Mouse (Mus musculus) embryonic facial prominence, embryonic 15.5 days (tissue): ENCODE measurements around the gene Palld. TPM values are rescaled to one million over a fixed set of nuclear protein-coding genes. Genes with fewer than 3 reads are reported as not detected.
A peak's percentile ranks its signal among the peaks of the same experiment; 100 is the strongest.

Experiments
- ATAC-seq: fragments of 200-750 bp; cut with Nextera tagmentation; 2 replicates; pipeline ENCODE4 v1.8.0; 2017; ENCODE audit warnings: low read depth, moderate TSS enrichment; ENCODE audit not compliant: insufficient number of reproducible peaks, low FRiP score, low TSS enrichment
- H3K27ac ChIP-seq: fragments of 300-500 bp; sonication (generic); replicated peaks from 2 replicates; pipeline ENCODE4 v1.5.1; 2015; ENCODE audit warnings: mild to moderate bottlenecking, inconsistent platforms
- H3K27me3 ChIP-seq: fragments of 300-500 bp; sonication (generic); 2 replicates; pipeline ENCODE4 v1.6.1; 2015; ENCODE audit warnings: inconsistent platforms
- H3K36me3 ChIP-seq: fragments of 300-500 bp; sonication (generic); 2 replicates; pipeline ENCODE4 v1.6.1; 2015; ENCODE audit warnings: mild to moderate bottlenecking, inconsistent platforms
- H3K4me1 ChIP-seq: fragments of 300-500 bp; sonication (generic); 2 replicates; pipeline ENCODE4 v1.6.1; 2015; ENCODE audit warnings: inconsistent platforms
- H3K4me2 ChIP-seq: fragments of 300-500 bp; sonication (generic); replicated peaks from 2 replicates; pipeline ENCODE4 v1.6.1; 2015; ENCODE audit warnings: mild to moderate bottlenecking, inconsistent platforms
- H3K4me3 ChIP-seq: fragments of 300-500 bp; sonication (generic); replicated peaks from 2 replicates; pipeline ENCODE4 v1.5.1; 2015; ENCODE audit warnings: mild to moderate bottlenecking, inconsistent platforms
- H3K9ac ChIP-seq: fragments of 300-500 bp; sonication (generic); 2 replicates; pipeline ENCODE4 v1.6.1; 2015; ENCODE audit warnings: inconsistent platforms
- H3K9me3 ChIP-seq: fragments of 300-500 bp; sonication (generic); replicated peaks from 2 replicates; pipeline ENCODE4 v1.6.1; 2016; ENCODE audit warnings: inconsistent platforms
- WGBS: fragments of 180-500 bp; shearing (Covaris S2); methylation state at CpG from one replicate; pipeline ENCODE4 v1.1.7; 2015; 5-methylcytosine and 5-hydroxymethylcytosine counted together
- polyA plus RNA-seq: library from polyadenylated mRNA; unstranded; fragments of >200 nt; fragmentation: Nextera tagmentation; extraction: Ambion mirVana; gene quantifications from 2 replicates; pipeline ENCODE4 v1.2.1, GENCODE M21; 2015

Gene Palld
- polyA plus RNA-seq, 1 experiment from 2014 or later, result 141 TPM

DNA sequence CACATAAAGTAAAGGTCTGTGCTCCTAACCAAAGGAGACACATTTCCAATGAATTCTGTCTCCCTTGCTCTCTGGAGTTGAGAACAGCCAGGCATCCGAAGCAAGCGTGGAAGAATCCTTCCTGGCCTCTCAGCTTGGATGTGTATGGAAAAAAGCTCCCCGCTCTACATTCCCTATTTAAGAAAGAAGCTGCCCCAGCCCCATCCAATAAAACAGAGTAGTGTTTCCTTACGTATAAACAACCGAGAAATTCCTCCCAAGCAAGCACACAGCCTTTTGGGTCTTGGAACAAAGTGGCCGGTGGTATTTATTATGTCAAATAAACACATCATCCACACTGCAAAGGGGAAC is 295.1 kb downstream of the Palld start:
- H3K4me3 ChIP-seq, result no peak overlapping the region
- ATAC-seq, result peak; percentile 69
- H3K4me1 ChIP-seq, result peaks cover 19% of the 10 kb centered on the region
- no peaks in the 10 kb centered on the region for H3K9me3 ChIP-seq
- no peak overlapping the region for H3K9ac ChIP-seq
- H3K36me3 ChIP-seq, result no peaks in the 10 kb centered on the region; the same call in 1 of the 2 replicates
- no peaks in the 10 kb centered on the region for H3K27me3 ChIP-seq
- H3K27ac ChIP-seq, result peak overlapping the region; percentile 95
- WGBS, result 20% methylated on average over 6 of the region's 6 CpGs
- no peak overlapping the region for H3K4me2 ChIP-seq

DNA sequence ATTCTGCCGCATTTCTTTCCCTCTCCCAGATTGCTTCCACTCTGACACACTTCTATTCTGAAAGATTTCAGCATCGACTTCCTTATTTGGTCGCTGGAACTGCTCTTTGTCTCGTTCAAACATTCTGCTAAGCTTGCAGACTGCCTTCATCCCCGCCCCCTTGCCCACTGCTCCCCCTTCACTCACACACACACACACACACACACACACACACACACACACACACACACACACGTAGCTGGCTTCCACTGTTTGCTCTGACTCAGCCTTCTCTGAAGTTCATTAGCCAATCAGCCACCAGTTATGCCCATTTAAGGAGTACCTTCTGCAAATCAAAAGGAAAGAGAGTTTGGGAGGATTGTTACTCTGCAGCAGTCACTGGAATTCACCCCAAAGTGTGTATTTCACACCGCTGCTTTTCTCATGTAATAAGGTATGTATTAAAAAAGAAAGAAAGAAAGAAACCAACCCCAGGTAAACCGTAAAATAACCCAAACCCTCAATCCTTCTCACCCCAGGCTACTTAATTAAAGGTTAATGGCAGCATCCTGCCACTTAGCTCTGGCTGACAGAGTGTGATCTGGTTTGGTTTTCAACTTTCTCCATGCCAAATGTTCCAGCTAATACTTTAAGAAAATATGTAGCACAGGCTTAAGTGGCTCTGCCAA is 295.6 kb downstream of the Palld start:
- 6% methylated on average over 8 of the region's 8 CpGs for WGBS
- Histone ChIP-seq H3K27ac (peak overlapping the region; percentile 95), H3K27me3 (no peaks in the 10 kb centered on the region), H3K4me3 (no peak overlapping the region), H3K9ac (no peak overlapping the region), H3K4me2 (peak overlapping the region; percentile 28), H3K36me3 (no peaks in the 10 kb centered on the region; the same call in 1 of the 2 replicates), H3K4me1 (peaks cover 19% of the 10 kb centered on the region), H3K9me3 (no peaks in the 10 kb centered on the region)
- ATAC-seq, result peak; percentile 80

DNA sequence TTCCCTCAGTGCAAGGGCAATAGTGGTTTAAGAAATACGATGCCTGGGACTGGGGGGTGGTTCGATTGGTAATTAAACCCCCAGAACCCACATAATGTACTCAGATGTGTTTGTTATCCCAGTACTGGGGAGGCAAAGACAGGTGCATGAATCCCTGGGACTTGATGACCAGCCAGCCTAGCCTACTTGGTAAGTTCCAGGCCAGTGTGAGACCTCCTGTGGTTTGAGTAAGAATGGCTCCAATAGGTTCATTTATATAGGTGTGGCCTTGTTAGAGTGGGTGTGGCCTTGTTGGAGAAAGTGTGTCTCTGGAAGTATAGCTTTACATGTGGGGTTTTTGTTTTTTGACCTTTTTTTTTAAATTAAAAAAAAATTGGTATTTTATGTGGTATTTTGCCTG is 297.6 kb downstream of the Palld start:
- H3K9me3 ChIP-seq, result no peaks in the 10 kb centered on the region
- no peak overlapping the region for H3K4me2 ChIP-seq
- no peaks in the 10 kb centered on the region for H3K27me3 ChIP-seq
- no peak for ATAC-seq
- 89% methylated on average over 2 of the region's 2 CpGs for WGBS
- no peaks in the 10 kb centered on the region; the same call in 1 of the 2 replicates for H3K36me3 ChIP-seq
- H3K4me3 ChIP-seq, result no peak overlapping the region
- no peak overlapping the region for H3K9ac ChIP-seq
- peaks cover 17% of the 10 kb centered on the region for H3K4me1 ChIP-seq
- no peak overlapping the region for H3K27ac ChIP-seq

- Histone ChIP-seq H3K27me3 (no peaks in the 10 kb centered on the region), H3K27ac (no peak overlapping the region), H3K4me2 (no peak overlapping the region), H3K4me1 (peaks cover 5% of the 10 kb centered on the region), H3K4me3 (no peak overlapping the region), H3K9me3 (no peaks in the 10 kb centered on the region), H3K9ac (no peak overlapping the region), H3K36me3 (no peaks in the 10 kb centered on the region)
- WGBS, result 70% methylated on average over 3 of the region's 3 CpGs
- ATAC-seq, result no peak
These were observed 305.6 kb downstream of the Palld start for GRCm38 (mm10) chr8:61596889-61597288.

GRCm38 (mm10) chr8:61591446-61591845 is 311.0 kb downstream of the Palld start:
- ATAC-seq, result peak; percentile 40; the same call in 1 of the 2 replicates
- Histone ChIP-seq H3K4me3 (peak overlapping the region; percentile 71), H3K27me3 (no peaks in the 10 kb centered on the region), H3K4me1 (peaks cover 31% of the 10 kb centered on the region), H3K4me2 (peak overlapping the region; percentile 76), H3K27ac (peak overlapping the region; percentile 94), H3K36me3 (no peaks in the 10 kb centered on the region), H3K9ac (no peak overlapping the region), H3K9me3 (no peaks in the 10 kb centered on the region)
- WGBS, result 7% methylated on average over 8 of the region's 8 CpGs

- H3K36me3 ChIP-seq, result no peaks in the 10 kb centered on the region
- peak overlapping the region; percentile 94 for H3K27ac ChIP-seq
- H3K27me3 ChIP-seq, result no peaks in the 10 kb centered on the region
- H3K4me3 ChIP-seq, result peak overlapping the region; percentile 71
- H3K4me1 ChIP-seq, result peaks cover 31% of the 10 kb centered on the region
- H3K9me3 ChIP-seq, result no peaks in the 10 kb centered on the region
- under 1% methylated on average over 35 of the region's 35 CpGs for WGBS
- peak; percentile 89 for ATAC-seq
- H3K9ac ChIP-seq, result peak overlapping the region; percentile 53
- H3K4me2 ChIP-seq, result peak overlapping the region; percentile 76
These were observed 311.7 kb downstream of the Palld start for GRCm38 (mm10) chr8:61590551-61591431.

GRCm38 (mm10) chr8:61589972-61590391 is 312.5 kb downstream of the Palld start:
- no peaks in the 10 kb centered on the region for H3K27me3 ChIP-seq
- peak overlapping the region; percentile 51 for H3K4me2 ChIP-seq
- no peaks in the 10 kb centered on the region for H3K36me3 ChIP-seq
- H3K4me3 ChIP-seq, result peak overlapping the region; percentile 71
- WGBS, result 8% methylated on average over 11 of the region's 11 CpGs
- H3K27ac ChIP-seq, result peak overlapping the region; percentile 58
- H3K9me3 ChIP-seq, result no peaks in the 10 kb centered on the region
- H3K4me1 ChIP-seq, result peaks cover 31% of the 10 kb centered on the region
- H3K9ac ChIP-seq, result 0 out of 2 replicates have a peak overlapping the region, but pooled peaks have one; percentile 12
- ATAC-seq, result no peak

- Histone ChIP-seq H3K9me3 (no peaks in the 10 kb centered on the region), H3K27me3 (no peaks in the 10 kb centered on the region), H3K27ac (no peak overlapping the region), H3K4me3 (no peak overlapping the region), H3K4me2 (0 out of 2 replicates have a peak overlapping the region, but pooled peaks have one; percentile 29), H3K4me1 (peaks cover 31% of the 10 kb centered on the region), H3K36me3 (no peaks in the 10 kb centered on the region), H3K9ac (no peak overlapping the region)
- ATAC-seq, result no peak
- 89% methylated on average over 1 of the region's 1 CpGs for WGBS
These were observed 314.2 kb downstream of the Palld start for GRCm38 (mm10) chr8:61588336-61588735.

DNA sequence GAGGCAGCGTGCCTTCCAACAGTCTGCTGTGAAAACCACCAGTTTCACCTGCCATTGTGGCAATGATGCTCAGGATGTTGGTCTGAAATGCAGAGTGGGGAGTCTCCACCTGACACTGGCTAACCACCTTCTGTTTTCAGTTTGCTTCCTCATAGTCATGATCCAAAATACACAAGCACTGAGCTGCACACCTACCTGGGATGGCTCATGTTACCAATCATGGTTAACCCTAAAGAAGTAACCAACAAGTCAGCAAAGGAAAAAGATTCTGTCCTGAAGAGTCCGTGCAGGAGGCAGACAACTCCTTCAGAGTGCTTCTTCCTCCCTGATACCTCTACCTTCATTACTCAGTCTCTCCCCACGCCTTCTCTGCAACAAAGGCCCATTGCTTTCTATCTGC is 314.8 kb downstream of the Palld start:
- no peak overlapping the region for H3K27ac ChIP-seq
- no peak for ATAC-seq
- H3K27me3 ChIP-seq, result no peaks in the 10 kb centered on the region
- H3K4me2 ChIP-seq, result no peak overlapping the region
- no peak overlapping the region for H3K9ac ChIP-seq
- H3K4me3 ChIP-seq, result no peak overlapping the region
- WGBS, result 67% methylated on average over 3 of the region's 3 CpGs
- no peaks in the 10 kb centered on the region for H3K36me3 ChIP-seq
- H3K9me3 ChIP-seq, result no peaks in the 10 kb centered on the region
- H3K4me1 ChIP-seq, result peaks cover 31% of the 10 kb centered on the region

DNA sequence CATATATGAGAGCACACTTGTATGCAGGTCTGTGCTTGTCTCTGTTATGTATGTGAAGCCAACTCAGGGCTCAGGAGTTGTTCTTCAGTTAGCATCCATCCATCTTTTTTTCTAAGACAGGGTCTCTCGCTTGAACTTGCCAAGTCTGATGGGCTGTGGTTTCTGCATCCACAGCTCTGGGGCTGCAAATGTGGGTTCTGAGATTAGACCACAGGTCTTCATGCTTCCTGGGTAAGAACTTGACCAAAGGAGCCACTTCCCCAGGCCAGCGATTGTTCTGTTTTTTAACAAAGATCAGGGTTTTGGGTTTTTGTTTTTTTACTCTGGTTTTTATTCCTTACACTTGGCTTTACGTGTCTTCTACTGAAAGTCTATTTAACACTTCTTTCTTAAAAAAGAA is 316.0 kb downstream of the Palld start:
- WGBS, result 88% methylated on average over 3 of the region's 3 CpGs
- H3K9ac ChIP-seq, result no peak overlapping the region

GRCm38 (mm10) chr8:61585746-61586145 is 316.7 kb downstream of the Palld start:
- H3K27me3 ChIP-seq, result no peaks in the 10 kb centered on the region
- H3K4me2 ChIP-seq, result no peak overlapping the region
- WGBS, result 60% methylated on average over 3 of the region's 3 CpGs
- peaks cover 23% of the 10 kb centered on the region for H3K4me1 ChIP-seq
- no peak for ATAC-seq
- no peaks in the 10 kb centered on the region for H3K36me3 ChIP-seq
- H3K4me3 ChIP-seq, result no peak overlapping the region
- H3K27ac ChIP-seq, result no peak overlapping the region
- H3K9ac ChIP-seq, result no peak overlapping the region
- no peaks in the 10 kb centered on the region for H3K9me3 ChIP-seq

More for the DNA sequence above, 316.0 kb downstream of the Palld start:
- Histone ChIP-seq H3K27me3 (no peaks in the 10 kb centered on the region), H3K4me1 (peaks cover 26% of the 10 kb centered on the region), H3K36me3 (no peaks in the 10 kb centered on the region), H3K9me3 (no peaks in the 10 kb centered on the region), H3K4me3 (no peak overlapping the region), H3K4me2 (no peak overlapping the region), H3K27ac (no peak overlapping the region)
- no peak for ATAC-seq
